Comparison of ENCODE assay signal across 8 mouse cellular contexts in genomic region chr3:107332960-107333380, GRCm38 (mm10). TPM values are rescaled to one million over a fixed set of nuclear protein-coding genes. Genes with fewer than 3 reads are reported as not detected.
A peak's percentile ranks its signal among the peaks of the same experiment; 100 is the strongest.
DNase-seq lines count a peak whose midpoint lies in the region; ATAC-seq lines count a peak whose summit lies in the region.

No protein-coding gene starts in this region.

- H3K36me3 ChIP-seq in intestine, embryonic 14.5 days (ENCODE audit: control insufficient read depth, insufficient read depth, low read length), result peaks cover 28% of the 10 kb centered on the region

- peak overlapping the region; percentile 92 for H3K9ac ChIP-seq in intestine, embryonic 14.5 days (ENCODE audit: low read length)

- WGBS in intestine, embryonic 14.5 days, result under 1% methylated on average over 37 of the region's 37 CpGs

- peak overlapping the region; percentile 97 for H3K27ac ChIP-seq in intestine, embryonic 14.5 days (ENCODE audit: low read depth)

- peak; percentile 95 for ATAC-seq in intestine, embryonic 14.5 days (replicated peaks; ENCODE audit: low FRiP score, low TSS enrichment, low read depth)
- peak; percentile 89 for ATAC-seq in megakaryocyte-erythroid progenitor cell, adult 5-6 weeks (replicated peaks; ENCODE audit: low FRiP score, low TSS enrichment, poor library complexity, severe bottlenecking)

- H3K4me3 ChIP-seq in intestine, embryonic 14.5 days (ENCODE audit: low read depth, low read length), result peak overlapping the region; percentile 95

- no peaks in the 10 kb centered on the region for H3K9me3 ChIP-seq in intestine, embryonic 14.5 days (ENCODE audit: control insufficient read depth, low read length)

- H3K4me1 ChIP-seq in intestine, embryonic 14.5 days (replicated peaks; ENCODE audit: control insufficient read depth, insufficient read depth, low read length), result peaks cover 32% of the 10 kb centered on the region

- intact Hi-C loops in left cerebral cortex, postnatal 14 days (cut with DNase I), result loop anchor here (5.0 kb wide), 3 partner anchors 41 to 296 kb away; partner anchors contain the start of genes Kcna3, Lamtor5 and Slc16a4

- peak; percentile 98 for DNase-seq in adrenal gland, adult 8-10 months
- peak; percentile 99 for DNase-seq in embryo, embryonic 11.5 days (ENCODE audit: low read depth, low spot score)
- DNase-seq in gastrocnemius, postnatal 25 days, result peak; percentile 97
- DNase-seq in intestine, embryonic 14.5 days (ENCODE audit: low spot score), result no peak
- DNase-seq in left cerebral cortex, postnatal 14 days (ENCODE audit: low spot score in 2 of 2), result peak; percentile 97 to 100
- peak; percentile 95 for DNase-seq in right cerebral cortex, postnatal 25 days
- DNase-seq in adipocyte (ENCODE audit: low spot score), result no peak

- no peaks in the 10 kb centered on the region for H3K27me3 ChIP-seq in intestine, embryonic 14.5 days (replicated peaks; ENCODE audit: control insufficient read depth, insufficient read depth, low read length)

- peak overlapping the region; percentile 97 for H3K4me2 ChIP-seq in intestine, embryonic 14.5 days (ENCODE audit: low read length)

RNA-seq across cellular contexts. Expression of gene Rbm15, which starts 0.5 kb away (rescaled TPM):
- 10 to 100 TPM; 30.6 to 48.1 (median 36.7) TPM for total RNA-seq in adrenal gland, adult 8-10 months (2022)
- total RNA-seq in gastrocnemius, postnatal 25 days (2021), result 10 to 100 TPM; 16.5 TPM
- 16.7 TPM in 2 replicates for polyA plus RNA-seq in intestine, embryonic 14.5 days (2014; fragmentation: Nextera tagmentation; extraction: Ambion mirVana)
- total RNA-seq in left cerebral cortex, postnatal 14 days (2021), result 10 to 100 TPM; 24.5 to 24.6 TPM
- total RNA-seq in megakaryocyte-erythroid progenitor cell, adult 5-6 weeks (2014; fragmentation: Nextera tagmentation), result 51.0 and 54.6 TPM in 2 replicates
- 28.4 and 39.9 TPM in 2 replicates for total RNA-seq in megakaryocyte-erythroid progenitor cell, adult 5-6 weeks (2017)

RNA-seq across cellular contexts. Expression of gene Slc16a4, which starts 41.9 kb away (rescaled TPM):
- under 1 TPM; 0.12 to 0.86 (median 0.31) TPM for total RNA-seq in adrenal gland, adult 8-10 months (2022)
- under 1 TPM in 1 of 2 experiments, not detected in 1; 0.19 TPM for total RNA-seq in gastrocnemius, postnatal 25 days (2021)
- 3.7 and 4.0 TPM in 2 replicates for polyA plus RNA-seq in intestine, embryonic 14.5 days (2014; fragmentation: Nextera tagmentation; extraction: Ambion mirVana)
- total RNA-seq in left cerebral cortex, postnatal 14 days (2021), result 1 to 10 TPM; 2.4 to 2.7 TPM
- total RNA-seq in megakaryocyte-erythroid progenitor cell, adult 5-6 weeks (2014; fragmentation: Nextera tagmentation), result 0.47 TPM in 1 of 2 replicates, not detected in the other
- total RNA-seq in megakaryocyte-erythroid progenitor cell, adult 5-6 weeks (2017), result not detected in 2 replicates

RNA-seq across cellular contexts. Expression of gene Lamtor5, which starts 54.3 kb away (rescaled TPM):
- total RNA-seq in adrenal gland, adult 8-10 months (2022), result 10 to 100 TPM; 78.3 to 97.4 (median 85.7) TPM
- total RNA-seq in gastrocnemius, postnatal 25 days (2021), result 10 to 100 TPM; 47.5 to 55.1 TPM
- polyA plus RNA-seq in intestine, embryonic 14.5 days (2014; fragmentation: Nextera tagmentation; extraction: Ambion mirVana), result 196 and 202 TPM in 2 replicates
- total RNA-seq in left cerebral cortex, postnatal 14 days (2021), result 10 to 100 TPM; 64.9 to 65.7 TPM
- 115 and 118 TPM in 2 replicates for total RNA-seq in megakaryocyte-erythroid progenitor cell, adult 5-6 weeks (2014; fragmentation: Nextera tagmentation)
- total RNA-seq in megakaryocyte-erythroid progenitor cell, adult 5-6 weeks (2017), result 39.0 and 43.0 TPM in 2 replicates

Comparison
In these comparisons a context has a peak if more than half of its experiments do, and no peak if none do; other contexts are left out.
1. DNase-seq: peak in adrenal gland, adult 8-10 months (single experiment), embryo, embryonic 11.5 days (single experiment), gastrocnemius, postnatal 25 days (single experiment), left cerebral cortex, postnatal 14 days (2 of 2) and right cerebral cortex, postnatal 25 days (single experiment); none in intestine, embryonic 14.5 days (single experiment) and adipocyte (single experiment).